Mouse (Mus musculus) small intestine, adult 2 months (tissue): ENCODE measurements around the gene Hc. TPM values are rescaled to one million over a fixed set of nuclear protein-coding genes. Genes with fewer than 3 reads are reported as not detected.

Experiments
- H3K27ac ChIP-seq: fragments of 200-500 bp; 2 replicates; pipeline ENCODE4 v1.5.1; 2012; ENCODE audit warnings: low read depth, low read length, control low read depth, inconsistent platforms; ENCODE audit not compliant: insufficient read depth
- H3K27me3 ChIP-seq: fragments of 200-500 bp; 2 replicates; pipeline ENCODE4 v1.6.1; 2012; ENCODE audit warnings: mild to moderate bottlenecking, moderate library complexity, low read length, inconsistent platforms; ENCODE audit not compliant: control insufficient read depth, insufficient read depth
- H3K36me3 ChIP-seq: fragments of 200-500 bp; 2 replicates; pipeline ENCODE4 v1.6.1; 2012; ENCODE audit warnings: mild to moderate bottlenecking, low read length, control low read depth, inconsistent platforms; ENCODE audit not compliant: control insufficient read depth, insufficient read depth
- H3K4me1 ChIP-seq: fragments of 200-500 bp; 2 replicates; pipeline ENCODE4 v1.6.1; 2012; ENCODE audit warnings: low read length, inconsistent platforms, mixed read lengths; ENCODE audit not compliant: control insufficient read depth, insufficient read depth, insufficient read length
- H3K4me3 ChIP-seq: fragments of 200-500 bp; 2 replicates; pipeline ENCODE4 v1.5.1; 2012; ENCODE audit warnings: low read depth, mild to moderate bottlenecking, control low read depth, inconsistent platforms, low read length, moderate library complexity
- CTCF ChIP-seq: fragments of 200-500 bp; IDR thresholded peaks from 2 replicates; pipeline ENCODE4 v1.5.1; 2012; ENCODE audit warnings: low read depth, mild to moderate bottlenecking, control low read depth, inconsistent platforms, low read length, moderate library complexity, mixed read lengths; ENCODE audit not compliant: insufficient replicate concordance, insufficient read length; ENCODE audit errors: extremely low read depth
- POLR2A ChIP-seq: fragments of 200-500 bp; IDR thresholded peaks from 2 replicates; pipeline ENCODE4 v1.6.1; 2012; ENCODE audit warnings: low read depth, mild to moderate bottlenecking, control low read depth, inconsistent platforms, low read length, moderate library complexity
- WGBS: fragments of 180-500 bp; shearing (Covaris S2); methylation state at CpG from one replicate; pipeline ENCODE4 v1.1.7; 2018; 5-methylcytosine and 5-hydroxymethylcytosine counted together
- polyA plus RNA-seq: library from polyadenylated mRNA; depleted of rRNA; stranded (reverse); fragments of >200 nt; gene quantifications from 2 replicates; pipeline ENCODE4 v1.2.3, GENCODE M21; 2012; rRNA removed

Gene Hc
- polyA plus RNA-seq, 1 experiment, result not detected

DNA sequence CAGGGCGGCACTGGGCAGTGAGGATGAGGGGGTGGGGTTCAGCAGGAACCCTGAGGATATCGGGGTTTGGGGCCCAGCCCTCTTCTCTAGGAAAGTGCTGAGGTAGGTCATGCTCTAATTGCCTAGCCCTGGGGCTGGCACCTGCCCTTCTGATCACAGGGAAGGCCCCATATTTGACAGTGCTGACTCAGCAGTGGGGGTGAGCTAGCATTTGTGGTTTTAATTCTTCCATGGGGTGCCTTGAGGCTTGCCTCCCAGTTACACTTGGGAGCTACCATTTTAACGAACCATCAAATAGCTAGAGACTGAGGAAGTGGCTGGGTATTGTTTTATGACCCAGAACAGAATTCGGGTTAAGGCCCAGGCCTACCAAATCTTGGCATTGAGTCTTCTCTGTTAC is 115.7 kb downstream of the Hc start:
- no peaks in the 10 kb centered on the region for H3K36me3 ChIP-seq
- no peaks in the 10 kb centered on the region for H3K4me1 ChIP-seq
- WGBS, result 74% methylated on average over 4 of the region's 4 CpGs
- H3K27ac ChIP-seq, result no peak overlapping the region
- H3K4me3 ChIP-seq, result no peak overlapping the region
- TF ChIP-seq POLR2A (no peak), CTCF (no peak)
- H3K27me3 ChIP-seq, result no peaks in the 10 kb centered on the region

DNA sequence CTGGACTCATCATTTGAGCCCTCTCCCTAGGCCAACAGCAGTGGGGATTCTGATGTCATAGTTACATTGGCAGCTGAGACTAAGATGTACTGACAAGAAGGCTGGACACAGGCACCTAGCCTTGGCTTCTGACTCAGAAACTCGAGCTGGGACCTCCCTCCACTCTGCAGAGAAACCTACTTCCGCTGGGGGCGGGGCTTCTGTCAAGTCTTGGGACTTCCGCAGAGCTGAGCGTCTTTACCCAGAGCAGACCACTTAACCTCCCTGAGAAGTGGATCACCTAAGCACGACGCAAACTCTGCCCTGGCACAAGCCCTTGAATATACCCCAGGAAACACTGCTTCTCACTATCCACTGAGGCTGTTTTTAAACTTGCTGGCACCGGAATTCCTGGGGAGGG is 116.5 kb downstream of the Hc start:
- no peak overlapping the region for H3K27ac ChIP-seq
- no peak overlapping the region for H3K4me3 ChIP-seq
- no peaks in the 10 kb centered on the region for H3K27me3 ChIP-seq
- WGBS, result 23% methylated on average over 8 of the region's 8 CpGs
- H3K4me1 ChIP-seq, result no peaks in the 10 kb centered on the region
- no peak for TF ChIP-seq CTCF
- no peak for TF ChIP-seq POLR2A
- no peaks in the 10 kb centered on the region for H3K36me3 ChIP-seq

DNA sequence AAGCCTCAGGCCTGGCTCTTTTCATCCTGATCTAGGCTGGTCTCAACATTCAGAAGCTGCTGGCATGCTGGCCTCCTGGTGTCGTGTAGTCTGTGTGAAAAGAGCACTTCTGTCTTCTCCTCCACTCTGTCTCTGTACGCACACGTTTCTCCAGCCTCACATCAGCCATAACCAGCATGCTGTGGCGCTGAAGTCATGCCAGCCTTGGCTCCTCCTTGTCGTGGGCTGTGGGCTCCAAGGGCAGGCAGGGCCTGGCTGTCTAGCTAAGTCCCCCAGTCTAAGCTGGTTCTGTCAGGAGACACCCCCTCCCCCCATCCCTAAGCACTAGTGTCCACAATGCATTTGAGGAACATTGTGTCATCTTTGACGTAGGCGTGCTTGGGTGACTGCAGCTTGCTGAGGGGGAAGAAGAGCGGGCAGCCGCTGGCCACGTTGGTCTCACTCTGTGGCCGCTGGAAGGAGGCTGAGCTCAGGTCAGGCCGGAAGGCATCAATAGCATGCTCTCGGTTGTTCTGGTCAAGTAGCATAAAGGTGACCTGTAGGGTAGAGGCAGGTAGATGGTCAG is 117.6 kb downstream of the Hc start:
- Histone ChIP-seq H3K36me3 (no peaks in the 10 kb centered on the region), H3K4me1 (no peaks in the 10 kb centered on the region), H3K27me3 (no peaks in the 10 kb centered on the region), H3K27ac (no peak overlapping the region), H3K4me3 (no peak overlapping the region)
- 80% methylated on average over 13 of the region's 13 CpGs for WGBS
- TF ChIP-seq POLR2A (no peak), CTCF (no peak)

DNA sequence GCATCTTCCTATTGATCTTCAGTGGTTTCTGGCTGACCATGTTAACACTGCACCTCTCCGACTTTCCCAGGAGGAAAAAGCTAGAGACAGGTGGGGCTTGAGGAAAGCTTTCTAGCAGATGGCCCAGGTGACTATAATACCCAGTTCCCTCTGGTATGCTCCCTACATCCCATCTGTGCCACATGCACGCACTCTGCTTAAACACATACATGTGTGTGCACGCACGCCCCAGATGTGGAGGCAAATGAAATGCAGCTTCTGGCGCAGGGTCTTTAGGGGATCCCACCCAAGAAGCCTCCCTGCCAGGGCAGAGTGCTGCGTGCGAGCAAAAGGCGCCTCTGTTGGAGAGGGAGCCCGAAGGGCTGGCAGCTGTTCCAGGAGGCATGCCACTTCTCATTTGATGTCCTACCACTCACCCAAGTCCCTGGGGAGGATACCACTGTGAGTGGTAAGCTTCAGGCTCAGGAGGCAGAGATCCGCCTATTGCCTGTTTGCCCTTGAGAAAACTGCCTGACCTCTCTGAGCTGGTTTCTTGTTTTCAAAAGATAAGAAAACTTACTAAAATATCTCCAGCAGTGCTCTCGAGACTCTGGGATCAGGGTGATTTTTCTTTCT is 120.1 kb downstream of the Hc start:
- Histone ChIP-seq H3K36me3 (no peaks in the 10 kb centered on the region), H3K4me3 (no peak overlapping the region), H3K4me1 (peaks cover 3% of the 10 kb centered on the region), H3K27ac (no peak overlapping the region), H3K27me3 (no peaks in the 10 kb centered on the region)
- WGBS, result 77% methylated on average over 11 of the region's 11 CpGs
- TF ChIP-seq CTCF (no peak), POLR2A (no peak)

DNA sequence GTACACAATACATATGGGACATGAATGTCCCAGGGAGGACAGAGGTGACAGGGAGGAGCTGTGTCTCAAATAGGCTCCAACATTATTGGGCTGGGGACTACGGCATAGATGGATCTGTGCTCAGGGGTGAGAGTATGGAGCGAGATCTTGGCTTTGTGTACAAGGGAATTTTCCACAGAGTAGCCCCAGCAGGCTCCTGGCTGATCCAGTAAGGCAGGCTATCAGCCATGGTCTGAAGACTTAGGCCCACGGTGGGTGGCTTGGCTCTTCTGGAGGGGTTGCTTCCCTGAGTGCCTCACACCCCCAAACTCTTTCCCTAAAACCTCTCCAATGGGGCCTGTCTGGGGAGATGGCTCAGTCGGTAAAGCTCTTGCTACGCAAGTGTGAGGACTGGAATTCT is 121.0 kb downstream of the Hc start:
- peaks cover 3% of the 10 kb centered on the region for H3K4me1 ChIP-seq
- H3K36me3 ChIP-seq, result no peaks in the 10 kb centered on the region
- H3K27ac ChIP-seq, result no peak overlapping the region
- no peaks in the 10 kb centered on the region for H3K27me3 ChIP-seq
- no peak for TF ChIP-seq POLR2A
- no peak for TF ChIP-seq CTCF
- no peak overlapping the region for H3K4me3 ChIP-seq
- 82% methylated on average over 5 of the region's 5 CpGs for WGBS

DNA sequence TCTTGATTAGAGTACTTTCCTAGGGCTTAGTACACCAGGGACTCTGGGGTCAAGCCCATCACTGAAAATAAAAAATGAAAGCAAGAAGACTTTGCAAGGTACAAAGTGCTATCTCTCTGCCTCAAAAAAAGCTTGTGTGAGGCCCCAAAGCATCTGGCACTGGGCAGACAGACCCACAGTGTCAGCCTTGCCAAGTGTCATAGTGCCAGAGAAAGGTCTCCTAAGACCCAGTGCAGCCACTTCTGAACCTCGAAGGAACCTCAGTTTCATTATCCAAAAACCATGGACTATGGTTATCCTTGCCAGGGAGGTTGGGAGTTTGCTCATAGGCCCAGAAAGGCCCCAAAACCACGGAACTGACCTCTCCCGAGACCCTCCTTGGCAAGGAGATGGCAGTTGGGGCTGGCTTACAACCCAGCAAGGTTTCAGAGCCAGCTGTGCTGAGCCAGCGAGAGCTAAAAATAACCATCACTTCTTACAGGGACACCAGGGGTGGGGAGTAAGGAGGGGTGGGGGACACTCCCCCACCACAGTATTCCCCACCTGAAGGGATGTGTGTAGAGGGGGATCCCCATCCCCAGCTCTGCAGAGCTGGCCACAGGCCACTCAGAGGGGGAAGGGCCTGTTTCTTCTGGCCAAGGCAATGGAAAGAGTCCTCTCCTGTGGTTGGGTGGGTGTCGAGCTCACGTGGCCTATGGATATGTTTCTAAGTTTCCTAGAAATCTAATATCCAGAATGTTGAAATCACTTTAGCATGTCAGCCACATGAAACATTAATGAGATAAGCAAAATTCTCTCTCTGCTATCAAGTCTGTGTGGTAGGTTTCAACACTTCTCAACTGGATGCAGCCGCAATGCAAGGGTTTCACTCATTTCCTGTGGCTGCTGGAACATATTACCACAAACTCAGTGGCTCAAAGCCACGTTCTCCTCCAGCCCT is 122.7 kb downstream of the Hc start:
- no peak overlapping the region for H3K4me3 ChIP-seq
- H3K27me3 ChIP-seq, result no peaks in the 10 kb centered on the region
- no peaks in the 10 kb centered on the region for H3K36me3 ChIP-seq
- TF ChIP-seq CTCF (no peak), POLR2A (no peak)
- peaks cover 3% of the 10 kb centered on the region for H3K4me1 ChIP-seq
- no peak overlapping the region for H3K27ac ChIP-seq
- WGBS, result 66% methylated on average over 8 of the region's 8 CpGs

DNA sequence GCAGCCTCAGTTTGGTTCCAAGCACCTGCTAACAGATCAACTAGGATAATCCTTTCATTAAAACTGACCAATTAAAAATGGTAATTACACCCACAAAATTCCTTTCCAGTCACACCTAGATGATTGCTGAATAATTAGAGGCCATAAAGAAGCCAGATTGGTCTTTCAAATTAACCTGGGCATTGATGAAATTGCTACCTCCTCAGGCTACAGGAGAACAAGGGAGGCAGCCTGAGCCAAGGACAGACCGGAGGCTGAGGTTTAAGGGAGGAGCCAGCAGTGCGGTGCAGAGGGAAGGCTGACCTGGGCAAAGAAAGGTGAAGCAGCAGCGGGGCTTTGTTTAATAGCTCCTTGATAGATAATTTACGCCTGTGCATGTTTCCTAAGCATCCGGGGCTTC is 123.8 kb downstream of the Hc start:
- H3K27ac ChIP-seq, result no peak overlapping the region

More for the DNA sequence above, 123.8 kb downstream of the Hc start:
- H3K4me1 ChIP-seq, result peaks cover 3% of the 10 kb centered on the region
- no peaks in the 10 kb centered on the region for H3K36me3 ChIP-seq
- 18% methylated on average over 5 of the region's 5 CpGs for WGBS
- TF ChIP-seq CTCF (no peak), POLR2A (no peak)
- H3K4me3 ChIP-seq, result no peak overlapping the region
- H3K27me3 ChIP-seq, result no peaks in the 10 kb centered on the region

Other genes starting within 250 kb of the Hc start
- 10.1 and 17.0 TPM in 2 replicates for gene Fbxw2, start 235.1 kb downstream of the Hc start, polyA plus RNA-seq
- gene Gm34653, start 228.4 kb downstream of the Hc start, polyA plus RNA-seq, result not detected in 2 replicates
- gene Cutal, start 187.0 kb downstream of the Hc start, polyA plus RNA-seq, result 3.7 and 16.0 TPM in 2 replicates
- gene Psmd5, start 186.5 kb downstream of the Hc start, polyA plus RNA-seq, result 3.0 and 4.2 TPM in 2 replicates
- gene Phf19, start 147.4 kb downstream of the Hc start, polyA plus RNA-seq, result 0.51 and 1.4 TPM in 2 replicates
- 3.8 and 6.1 TPM in 2 replicates for gene Traf1, start 99.7 kb downstream of the Hc start, polyA plus RNA-seq
- gene AI182371, start 40.1 kb upstream of the Hc start, polyA plus RNA-seq, result 0.22 TPM in 1 of 2 replicates, not detected in the other
- 3.0 and 5.2 TPM in 2 replicates for gene Cntrl, start 48.1 kb upstream of the Hc start, polyA plus RNA-seq
- 28.2 and 239 TPM in 2 replicates for gene Rab14, start 139.7 kb upstream of the Hc start, polyA plus RNA-seq
- 198 and 205 TPM in 2 replicates for gene Gsn, start 194.9 kb upstream of the Hc start, polyA plus RNA-seq